Mouse (Mus musculus) kidney, embryonic 14.5 days (tissue): ENCODE results near the gene Gas2. TPM values are rescaled to one million over a fixed set of nuclear protein-coding genes. Genes with fewer than 3 reads are reported as not detected.

ENCODE experiments used
- ATAC-seq: fragments of 200-750 bp; cut with Nextera tagmentation; 2 replicates; pipeline ENCODE4 v1.8.0; 2017; ENCODE audit warnings: moderate number of reproducible peaks, mild to moderate bottlenecking, moderate TSS enrichment, moderate library complexity; ENCODE audit not compliant: low FRiP score, low TSS enrichment
- H3K27ac ChIP-seq: fragments of 300-500 bp; sonication (generic); 2 replicates; pipeline ENCODE4 v1.5.1; 2014; ENCODE audit warnings: low read depth, mild to moderate bottlenecking, low read length, moderate library complexity, mixed read lengths
- H3K27me3 ChIP-seq: fragments of 300-500 bp; sonication (generic); 2 replicates; pipeline ENCODE4 v1.6.1; 2014; ENCODE audit warnings: mild to moderate bottlenecking, low read length; ENCODE audit not compliant: control insufficient read depth, insufficient read depth
- H3K36me3 ChIP-seq: fragments of 300-500 bp; sonication (generic); 2 replicates; pipeline ENCODE4 v1.6.1; 2014; ENCODE audit warnings: low read length, mixed read lengths; ENCODE audit not compliant: control insufficient read depth, insufficient read depth
- H3K4me1 ChIP-seq: fragments of 300-500 bp; sonication (generic); 2 replicates; pipeline ENCODE4 v1.6.1; 2014; ENCODE audit warnings: low read length, mixed read lengths; ENCODE audit not compliant: control insufficient read depth, insufficient read depth
- H3K4me2 ChIP-seq: fragments of 300-500 bp; sonication (generic); replicated peaks from 2 replicates; pipeline ENCODE4 v1.6.1; 2014; ENCODE audit warnings: low read depth, mild to moderate bottlenecking, low read length
- H3K4me3 ChIP-seq: fragments of 300-500 bp; sonication (generic); 2 replicates; pipeline ENCODE4 v1.5.1; 2014; ENCODE audit warnings: mild to moderate bottlenecking, low read length
- H3K9ac ChIP-seq: fragments of 300-500 bp; sonication (generic); 2 replicates; pipeline ENCODE4 v1.6.1; 2014; ENCODE audit warnings: low read depth, mild to moderate bottlenecking, low read length, moderate library complexity
- H3K9me3 ChIP-seq: fragments of 300-500 bp; sonication (generic); 2 replicates; pipeline ENCODE4 v1.6.1; 2016; ENCODE audit warnings: low read length; ENCODE audit not compliant: control insufficient read depth
- WGBS: fragments of 180-500 bp; shearing (Covaris S2); extraction: QIAGEN DNeasy Blood & Tissue Kit; methylation state at CpG from one replicate; pipeline ENCODE4 v1.1.7; 2014; 5-methylcytosine and 5-hydroxymethylcytosine counted together
- polyA plus RNA-seq: library from polyadenylated mRNA; unstranded; fragments of >200 nt; fragmentation: Nextera tagmentation; extraction: Ambion mirVana; gene quantifications from 2 replicates; pipeline ENCODE4 v1.2.1, GENCODE M21; 2014

The Gas2 gene
- 65.1 and 77.5 TPM in 2 replicates for polyA plus RNA-seq

DNA sequence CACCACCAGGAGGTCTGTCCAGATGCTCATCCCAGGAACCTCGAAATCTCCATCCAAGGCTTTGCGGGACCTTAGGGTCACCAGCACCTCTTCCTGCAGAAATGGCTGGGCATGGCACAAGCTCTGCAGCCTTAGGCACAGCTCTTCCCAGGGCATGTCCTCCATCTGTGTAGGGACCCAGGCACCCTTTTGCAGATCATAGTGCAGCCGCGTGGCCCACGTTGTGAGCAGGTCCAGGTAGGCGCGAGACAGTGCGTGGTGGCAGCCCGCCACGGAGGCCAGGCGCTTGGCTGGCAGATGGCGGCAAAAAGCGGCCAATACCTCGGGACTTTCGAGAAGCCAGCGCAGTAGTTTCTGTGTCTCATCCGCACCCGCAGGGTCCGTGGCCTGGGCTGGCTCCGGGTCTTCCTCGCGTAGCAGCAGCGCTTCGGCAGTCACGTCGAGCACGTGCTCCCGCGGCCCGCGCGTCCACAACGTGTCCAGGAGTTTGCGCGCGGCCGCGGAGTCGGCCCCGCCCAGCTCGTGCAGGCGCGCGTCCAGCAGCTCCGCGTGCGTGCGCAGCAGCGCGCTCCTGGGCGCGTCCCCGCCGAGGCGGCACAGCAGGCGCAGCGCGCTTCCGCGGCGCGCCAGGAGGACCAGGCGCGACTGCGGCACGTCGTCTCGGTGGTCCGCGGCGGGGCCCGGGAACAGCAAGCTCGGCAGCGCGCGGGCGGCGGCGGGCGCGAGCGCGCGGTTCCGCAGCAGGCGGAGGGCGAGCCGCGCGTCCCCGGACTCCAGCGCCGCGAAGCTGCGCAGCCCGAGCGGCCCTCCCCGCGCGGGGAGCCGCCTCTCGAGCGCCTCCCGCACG lies at the start of gene Gas2:
Gene Gas2, plus strand, starts transcription at position 766 of the 847 bp plus-strand sequence.
- Histone ChIP-seq H3K9me3 (no peaks in the 10 kb centered on the region), H3K4me2 (peak within 1 kb of the TSS; percentile 67), H3K9ac (peak within 1 kb of the TSS; percentile 92), H3K4me3 (peak within 1 kb of the TSS; percentile 71), H3K27ac (peak within 1 kb of the TSS; percentile 95), H3K36me3 (no peaks in the 10 kb centered on the region; the same call in 1 of the 2 replicates), H3K27me3 (no peaks in the 10 kb centered on the region), H3K4me1 (peaks cover 12% of the 10 kb centered on the region)
- 20% methylated on average over 46 of the region's 105 CpGs for WGBS
- ATAC-seq = peak; percentile 81

DNA sequence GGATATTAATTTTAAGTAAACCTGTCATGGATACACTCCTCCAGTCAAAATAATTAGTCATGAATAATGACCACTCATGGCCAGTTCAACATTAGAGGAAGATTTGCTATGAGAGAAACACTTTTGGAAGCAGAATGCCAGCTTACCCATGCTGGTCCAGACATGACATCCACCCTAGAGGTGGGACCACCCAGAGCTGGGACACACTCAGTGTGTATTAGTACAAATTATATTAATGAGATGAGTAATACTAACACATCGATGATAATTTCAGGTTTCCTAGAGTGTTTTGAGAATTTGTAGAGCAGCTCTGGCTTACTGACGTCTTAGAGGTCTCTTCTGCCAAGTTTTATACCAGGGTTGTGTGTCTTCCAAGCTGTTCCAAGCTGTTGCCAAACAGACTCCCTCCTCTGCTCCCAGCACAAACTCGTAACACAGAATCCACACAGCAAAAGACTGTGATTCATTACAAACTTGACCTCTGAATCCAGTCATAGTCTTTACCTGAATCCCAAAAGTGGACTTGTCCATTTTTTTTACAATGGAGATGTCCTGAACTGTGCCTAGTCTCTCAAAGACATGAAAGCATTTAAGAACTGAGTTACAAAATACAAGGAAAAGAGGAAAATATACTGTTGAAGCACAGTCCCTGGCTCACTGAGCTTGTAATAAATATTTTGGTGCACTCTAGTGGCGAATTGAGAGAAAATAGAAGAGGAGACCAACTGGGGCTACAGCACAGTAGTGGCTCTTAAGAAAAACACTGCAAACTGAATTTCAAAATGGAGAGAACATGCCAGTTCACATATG lies 46.1 kb upstream of the Gas2 start:
- H3K36me3 ChIP-seq = no peaks in the 10 kb centered on the region
- ATAC-seq = 0 out of 2 replicates have a peak, but pooled peaks have one; percentile 64
- WGBS = 51% methylated on average over 4 of the region's 4 CpGs
- no peaks in the 10 kb centered on the region for H3K9me3 ChIP-seq
- no peak overlapping the region for H3K4me3 ChIP-seq
- H3K4me1 ChIP-seq = no peaks in the 10 kb centered on the region
- H3K4me2 ChIP-seq = no peak overlapping the region
- H3K9ac ChIP-seq = no peak overlapping the region
- no peaks in the 10 kb centered on the region for H3K27me3 ChIP-seq
- no peak overlapping the region for H3K27ac ChIP-seq

DNA sequence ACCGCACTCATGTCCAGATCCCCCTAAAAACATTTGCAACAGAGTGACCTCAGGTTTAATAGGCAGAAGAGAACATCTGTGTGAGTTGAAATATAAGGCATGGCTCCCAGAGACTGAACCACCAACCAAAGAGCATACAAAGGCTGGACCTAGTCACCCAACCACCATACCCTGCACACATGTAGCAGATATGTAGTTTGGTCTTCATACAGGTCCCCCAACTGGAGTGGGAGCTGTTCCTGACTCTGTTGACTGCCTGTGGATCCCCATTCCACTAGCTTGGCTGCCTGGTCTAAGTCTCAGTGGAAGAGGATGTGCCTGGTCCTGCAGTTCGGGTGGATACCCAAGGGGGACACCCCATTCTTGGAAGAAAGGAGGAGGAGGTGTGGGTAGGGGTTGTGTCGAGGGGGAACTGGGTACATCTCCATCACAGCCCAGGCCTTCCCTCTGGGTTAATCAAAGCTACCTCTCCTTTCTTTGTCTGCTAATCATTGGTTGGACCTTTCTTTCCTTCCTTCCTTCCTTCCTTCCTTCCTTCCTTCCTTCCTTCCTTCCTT lies 45.5 kb upstream of the Gas2 start:
- no peak for ATAC-seq
- no peaks in the 10 kb centered on the region for H3K27me3 ChIP-seq
- H3K9ac ChIP-seq = no peak overlapping the region
- H3K4me1 ChIP-seq = no peaks in the 10 kb centered on the region
- H3K36me3 ChIP-seq = no peaks in the 10 kb centered on the region
- 70% methylated on average over 3 of the region's 3 CpGs for WGBS
- no peak overlapping the region for H3K27ac ChIP-seq
- H3K9me3 ChIP-seq = no peaks in the 10 kb centered on the region
- H3K4me2 ChIP-seq = no peak overlapping the region
- H3K4me3 ChIP-seq = no peak overlapping the region

DNA sequence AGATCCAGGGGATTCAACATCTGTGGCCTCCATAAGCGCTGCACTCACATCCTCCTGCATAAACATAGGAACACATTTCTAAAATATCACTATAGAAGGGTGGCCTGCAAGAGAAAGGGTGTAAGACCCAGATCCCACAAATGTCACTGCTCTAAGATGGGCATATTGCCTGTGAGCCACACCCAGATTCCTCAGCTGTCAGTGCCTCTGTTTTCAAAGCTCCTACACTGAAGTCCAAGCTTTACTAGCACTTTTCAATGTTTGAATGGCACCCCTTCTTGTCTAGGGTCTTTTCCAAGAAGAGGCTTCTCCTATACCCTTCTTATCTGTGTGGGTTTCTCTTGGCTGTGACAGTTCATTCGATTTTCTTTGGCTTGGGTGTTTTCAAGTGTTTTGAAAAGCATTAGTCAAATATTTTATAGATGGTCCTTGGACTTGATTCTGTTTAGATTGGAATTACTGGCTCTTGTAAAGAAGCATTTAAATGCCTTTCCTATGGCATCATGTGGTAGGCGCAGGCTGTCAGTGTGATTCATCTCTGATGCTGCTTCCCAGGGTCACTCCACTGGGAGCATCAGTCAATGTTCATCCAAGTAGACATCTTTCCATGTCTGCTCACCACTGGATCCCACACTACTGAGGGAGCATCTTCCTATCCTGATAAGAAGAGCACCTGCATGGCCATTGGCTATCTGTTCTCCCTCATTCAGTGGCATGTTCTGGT lies 43.4 kb upstream of the Gas2 start:
- no peak for ATAC-seq
- no peaks in the 10 kb centered on the region for H3K27me3 ChIP-seq
- no peaks in the 10 kb centered on the region for H3K4me1 ChIP-seq
- H3K27ac ChIP-seq = no peak overlapping the region
- H3K4me3 ChIP-seq = no peak overlapping the region
- H3K9ac ChIP-seq = no peak overlapping the region
- H3K9me3 ChIP-seq = no peaks in the 10 kb centered on the region
- no peak overlapping the region for H3K4me2 ChIP-seq
- no peaks in the 10 kb centered on the region for H3K36me3 ChIP-seq
- 56% methylated on average over 3 of the region's 3 CpGs for WGBS

DNA sequence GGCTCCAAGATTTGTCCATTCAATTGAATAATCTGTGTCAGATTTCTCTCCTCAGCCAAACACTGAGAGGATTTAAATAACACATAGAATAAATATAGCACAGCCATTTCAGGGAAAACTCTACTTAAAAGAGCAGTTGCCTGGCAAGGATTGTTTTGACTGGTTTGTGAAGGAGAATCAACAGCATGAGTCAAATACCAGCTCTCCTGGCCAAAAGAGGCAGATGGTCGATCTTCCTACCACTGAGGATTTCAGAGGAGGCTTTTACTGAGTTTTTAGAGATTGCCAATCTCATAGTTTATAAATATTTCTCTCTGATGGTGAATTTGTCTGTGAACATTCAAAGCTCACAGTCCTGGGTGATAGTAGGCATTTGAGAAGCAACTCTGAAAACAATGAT lies 41.9 kb upstream of the Gas2 start:
- H3K27me3 ChIP-seq = no peaks in the 10 kb centered on the region
- ATAC-seq = no peak
- H3K4me3 ChIP-seq = no peak overlapping the region
- no peak overlapping the region for H3K27ac ChIP-seq
- no peak overlapping the region for H3K9ac ChIP-seq
- H3K36me3 ChIP-seq = no peaks in the 10 kb centered on the region
- no peak overlapping the region for H3K4me2 ChIP-seq
- 77% methylated on average over 1 of the region's 1 CpGs for WGBS
- no peaks in the 10 kb centered on the region for H3K9me3 ChIP-seq
- H3K4me1 ChIP-seq = no peaks in the 10 kb centered on the region

DNA sequence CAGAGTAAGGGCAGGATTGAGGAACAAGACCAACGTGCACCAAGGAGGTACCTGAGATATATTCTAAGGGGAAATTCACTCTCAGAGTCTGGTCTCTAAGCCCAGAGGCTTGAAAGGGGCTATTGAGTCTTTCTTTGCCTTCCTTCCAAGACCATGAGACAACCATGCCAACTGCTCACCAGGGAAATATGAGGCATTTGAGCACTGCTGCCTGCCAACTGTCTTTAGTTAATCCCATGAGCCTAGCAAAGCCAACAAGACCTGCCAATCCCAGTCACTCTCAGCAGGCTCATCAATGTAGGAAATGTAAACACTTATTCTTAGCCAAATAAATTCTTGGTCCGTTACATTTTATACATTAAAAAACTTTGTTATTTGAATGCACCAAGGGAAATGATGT lies 40.3 kb upstream of the Gas2 start:
- H3K27ac ChIP-seq = no peak overlapping the region
- no peak overlapping the region for H3K4me3 ChIP-seq
- H3K4me2 ChIP-seq = no peak overlapping the region
- ATAC-seq = no peak
- H3K9ac ChIP-seq = no peak overlapping the region
- H3K27me3 ChIP-seq = no peaks in the 10 kb centered on the region
- no peaks in the 10 kb centered on the region for H3K4me1 ChIP-seq
- H3K36me3 ChIP-seq = no peaks in the 10 kb centered on the region
- 71% methylated on average over 2 of the region's 2 CpGs for WGBS
- no peaks in the 10 kb centered on the region for H3K9me3 ChIP-seq

DNA sequence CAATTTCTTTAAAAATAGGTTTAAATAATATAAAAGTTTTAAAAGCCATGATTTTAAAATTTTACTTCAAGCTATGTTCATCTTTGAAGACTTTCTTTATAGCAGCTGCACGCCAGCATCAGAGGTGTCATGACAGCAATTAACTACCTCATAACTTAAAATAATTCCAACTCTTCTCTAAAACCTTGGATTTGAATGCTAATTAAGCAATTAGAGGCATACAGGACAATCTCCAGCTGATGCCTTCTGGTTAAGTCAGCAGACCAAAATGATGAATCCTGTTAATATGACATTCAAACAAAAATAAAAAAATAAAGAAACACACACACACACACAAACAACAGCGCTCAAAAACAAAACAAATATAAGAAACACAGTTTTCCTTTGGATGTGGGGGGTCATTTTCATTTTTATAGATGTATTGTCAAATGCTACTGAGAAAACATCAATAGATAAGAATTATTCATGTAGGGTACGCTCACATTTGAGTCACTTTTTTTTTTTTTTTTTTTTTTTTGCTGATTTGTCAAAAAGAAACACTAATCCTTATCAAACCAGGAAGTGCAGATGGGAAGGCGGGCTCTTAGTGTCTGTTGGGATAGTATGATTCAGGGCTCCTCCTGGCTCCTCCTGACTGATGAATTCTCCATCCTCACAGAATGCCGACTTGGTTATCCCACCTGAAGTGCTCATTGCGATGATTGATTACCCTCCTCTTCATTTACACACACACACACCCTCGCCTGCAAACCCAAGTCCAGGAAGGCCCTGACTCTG lies 38.1 kb upstream of the Gas2 start:
- H3K36me3 ChIP-seq = no peaks in the 10 kb centered on the region
- no peak overlapping the region for H3K4me3 ChIP-seq
- H3K9me3 ChIP-seq = no peaks in the 10 kb centered on the region
- no peaks in the 10 kb centered on the region for H3K4me1 ChIP-seq
- no peak for ATAC-seq
- 74% methylated on average over 7 of the region's 7 CpGs for WGBS
- H3K9ac ChIP-seq = no peak overlapping the region
- H3K27me3 ChIP-seq = no peaks in the 10 kb centered on the region
- no peak overlapping the region for H3K27ac ChIP-seq
- H3K4me2 ChIP-seq = no peak overlapping the region

DNA sequence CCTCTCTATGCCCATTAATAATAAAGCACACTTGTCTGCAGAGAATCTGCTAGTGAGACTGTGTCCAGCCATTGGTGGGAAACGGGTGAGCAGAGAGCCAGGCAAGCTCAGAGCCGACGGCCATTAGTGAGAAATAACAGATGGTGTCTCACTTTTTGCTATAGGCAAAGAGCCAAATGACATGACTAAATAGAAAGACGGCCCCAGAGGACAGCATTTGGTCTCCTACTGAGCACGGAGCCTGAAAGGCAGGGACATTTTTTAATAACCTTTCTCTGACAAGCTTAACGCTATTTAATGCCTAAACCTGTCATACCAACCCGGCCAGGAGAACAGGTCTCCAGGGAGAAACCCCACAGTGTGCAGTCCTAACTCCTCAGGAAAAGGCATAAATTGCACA lies 29.9 kb upstream of the Gas2 start:
- no peak overlapping the region for H3K9ac ChIP-seq
- no peak overlapping the region; the same call in 1 of the 2 replicates for H3K27ac ChIP-seq
- H3K4me2 ChIP-seq = 0 out of 2 replicates have a peak overlapping the region, but pooled peaks have one; percentile 10
- H3K9me3 ChIP-seq = no peaks in the 10 kb centered on the region
- H3K4me3 ChIP-seq = no peak overlapping the region
- ATAC-seq = peak; percentile 86
- H3K27me3 ChIP-seq = no peaks in the 10 kb centered on the region
- no peaks in the 10 kb centered on the region for H3K4me1 ChIP-seq
- no peaks in the 10 kb centered on the region for H3K36me3 ChIP-seq
- WGBS = 31% methylated on average over 7 of the region's 7 CpGs
